Mouse (Mus musculus) forebrain, embryonic 11.5 days (tissue): Measurements from ENCODE around the gene Eif4g2. TPM values are rescaled to one million over a fixed set of nuclear protein-coding genes. Genes with fewer than 3 reads are reported as not detected.

Source experiments
- ATAC-seq: fragments of 200-750 bp; cut with Nextera tagmentation; replicated peaks from 2 replicates; pipeline ENCODE4 v1.8.0; 2017; ENCODE audit warnings: moderate TSS enrichment; ENCODE audit not compliant: low FRiP score
- DNase-seq: peaks from one replicate; pipeline ENCODE4 v3.0.0-alpha.2; 2017; ENCODE audit warnings: low spot score
- H3K27ac ChIP-seq: fragments of 300-500 bp; sonication (generic); 2 replicates; pipeline ENCODE4 v1.5.1; 2014; ENCODE audit warnings: low read depth, low read length
- H3K27me3 ChIP-seq: fragments of 300-500 bp; sonication (generic); 2 replicates; pipeline ENCODE4 v1.6.1; 2014; ENCODE audit warnings: mild to moderate bottlenecking, low read length, mixed read lengths; ENCODE audit not compliant: control insufficient read depth, insufficient read depth
- H3K36me3 ChIP-seq: fragments of 300-500 bp; sonication (generic); 2 replicates; pipeline ENCODE4 v1.6.1; 2014; ENCODE audit warnings: mild to moderate bottlenecking, low read length, moderate library complexity, mixed read lengths; ENCODE audit not compliant: control insufficient read depth, insufficient read depth
- H3K4me1 ChIP-seq: fragments of 300-500 bp; sonication (generic); replicated peaks from 2 replicates; pipeline ENCODE4 v1.6.1; 2014; ENCODE audit warnings: low read length, mixed read lengths; ENCODE audit not compliant: control insufficient read depth, insufficient read depth
- H3K4me2 ChIP-seq: fragments of 300-500 bp; sonication (generic); 2 replicates; pipeline ENCODE4 v1.6.1; 2014; ENCODE audit warnings: low read depth, mild to moderate bottlenecking, low read length, moderate library complexity, mixed read lengths; ENCODE audit not compliant: severe bottlenecking
- H3K4me3 ChIP-seq: fragments of 300-500 bp; sonication (generic); 2 replicates; pipeline ENCODE4 v1.5.1; 2014; ENCODE audit warnings: low read depth, low read length
- H3K9ac ChIP-seq: fragments of 300-500 bp; sonication (generic); 2 replicates; pipeline ENCODE4 v1.6.1; 2014; ENCODE audit warnings: low read length
- H3K9me3 ChIP-seq: fragments of 300-500 bp; sonication (generic); 2 replicates; pipeline ENCODE4 v1.6.1; 2016; ENCODE audit warnings: low read length, mixed read lengths; ENCODE audit not compliant: control insufficient read depth
- WGBS: fragments of 180-500 bp; shearing (Covaris S2); extraction: QIAGEN DNeasy Blood & Tissue Kit; methylation state at CpG from one replicate; pipeline ENCODE4 v1.1.7; 2014; 5-methylcytosine and 5-hydroxymethylcytosine counted together
- polyA plus RNA-seq: library from polyadenylated mRNA; unstranded; fragments of >200 nt; fragmentation: Nextera tagmentation; extraction: Ambion mirVana; gene quantifications from 2 replicates; pipeline ENCODE4 v1.2.1, GENCODE M21; 2014

Gene Eif4g2
- polyA plus RNA-seq, 1 experiment from 2014 or later, result 1,856 TPM

DNA sequence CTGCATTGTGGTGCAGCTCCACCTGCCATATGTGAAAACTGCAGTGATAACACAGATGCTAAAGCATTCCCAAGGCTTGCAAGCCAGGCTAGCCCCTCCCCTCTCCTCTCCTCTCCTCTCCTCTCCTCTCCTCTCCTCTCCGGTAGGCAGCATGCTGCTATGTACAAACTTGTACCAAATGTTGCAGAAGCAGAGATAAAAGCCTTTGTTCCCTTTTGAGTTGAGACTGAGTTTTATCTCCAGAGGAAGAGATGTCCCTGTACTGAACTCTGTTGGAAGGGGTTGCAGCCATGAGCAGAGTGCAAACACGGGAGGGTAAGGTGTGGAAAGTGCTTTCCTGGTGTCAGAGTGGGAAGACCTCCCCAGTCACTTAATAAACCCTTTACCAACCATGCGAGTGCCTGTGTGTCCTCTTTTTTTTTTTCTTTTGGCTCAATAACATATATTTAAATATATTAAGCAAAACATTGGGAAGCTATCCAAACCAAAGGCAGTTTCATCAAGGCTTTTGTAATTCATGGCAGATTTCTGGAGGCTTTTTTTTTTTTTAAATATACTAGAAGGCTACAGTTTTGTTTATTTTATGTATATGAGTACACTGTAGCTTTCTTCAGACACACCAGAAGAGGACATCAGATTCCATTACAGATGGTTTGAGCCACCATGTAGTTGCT, 26.7 kb downstream of the Eif4g2 start:
- Histone ChIP-seq H3K9me3 (no peaks in the 10 kb centered on the region), H3K4me2 (no peak overlapping the region), H3K9ac (no peak overlapping the region), H3K36me3 (peaks cover 8% of the 10 kb centered on the region), H3K4me1 (0 out of 2 replicates have a peak, but pooled peaks cover 2% of the 10 kb centered on the region), H3K27ac (no peak overlapping the region), H3K4me3 (no peak overlapping the region), H3K27me3 (no peaks in the 10 kb centered on the region)
- WGBS, result 95% methylated on average over 3 of the region's 3 CpGs
- ATAC-seq (no peak), DNase-seq (no peak)

DNA sequence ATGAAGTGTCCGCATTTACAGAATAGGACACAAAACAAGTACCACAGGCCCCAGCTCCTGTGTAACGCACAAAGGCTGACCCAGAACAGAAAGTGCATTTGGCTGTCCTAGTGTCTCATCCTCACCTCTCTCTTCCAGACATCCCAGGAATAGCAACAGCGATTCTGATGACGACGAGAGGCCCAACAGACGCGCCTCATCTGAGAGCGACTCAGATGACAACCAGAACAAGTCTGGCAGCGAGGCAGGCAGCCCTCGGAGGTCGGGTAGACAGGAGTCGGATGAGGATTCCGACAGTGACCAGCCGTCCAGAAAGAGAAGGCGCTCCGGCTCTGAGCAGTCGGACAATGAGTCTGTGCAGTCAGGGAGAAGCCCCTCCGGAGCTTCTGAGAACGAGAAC, 27.6 kb downstream of the Eif4g2 start:
- Histone ChIP-seq H3K9me3 (no peaks in the 10 kb centered on the region), H3K36me3 (peaks cover 10% of the 10 kb centered on the region), H3K4me2 (no peak overlapping the region), H3K4me3 (no peak overlapping the region), H3K9ac (no peak overlapping the region), H3K27ac (no peak overlapping the region), H3K27me3 (no peaks in the 10 kb centered on the region), H3K4me1 (0 out of 2 replicates have a peak, but pooled peaks cover 2% of the 10 kb centered on the region)
- WGBS, result 92% methylated on average over 19 of the region's 19 CpGs
- no peak for DNase-seq
- ATAC-seq, result no peak

DNA sequence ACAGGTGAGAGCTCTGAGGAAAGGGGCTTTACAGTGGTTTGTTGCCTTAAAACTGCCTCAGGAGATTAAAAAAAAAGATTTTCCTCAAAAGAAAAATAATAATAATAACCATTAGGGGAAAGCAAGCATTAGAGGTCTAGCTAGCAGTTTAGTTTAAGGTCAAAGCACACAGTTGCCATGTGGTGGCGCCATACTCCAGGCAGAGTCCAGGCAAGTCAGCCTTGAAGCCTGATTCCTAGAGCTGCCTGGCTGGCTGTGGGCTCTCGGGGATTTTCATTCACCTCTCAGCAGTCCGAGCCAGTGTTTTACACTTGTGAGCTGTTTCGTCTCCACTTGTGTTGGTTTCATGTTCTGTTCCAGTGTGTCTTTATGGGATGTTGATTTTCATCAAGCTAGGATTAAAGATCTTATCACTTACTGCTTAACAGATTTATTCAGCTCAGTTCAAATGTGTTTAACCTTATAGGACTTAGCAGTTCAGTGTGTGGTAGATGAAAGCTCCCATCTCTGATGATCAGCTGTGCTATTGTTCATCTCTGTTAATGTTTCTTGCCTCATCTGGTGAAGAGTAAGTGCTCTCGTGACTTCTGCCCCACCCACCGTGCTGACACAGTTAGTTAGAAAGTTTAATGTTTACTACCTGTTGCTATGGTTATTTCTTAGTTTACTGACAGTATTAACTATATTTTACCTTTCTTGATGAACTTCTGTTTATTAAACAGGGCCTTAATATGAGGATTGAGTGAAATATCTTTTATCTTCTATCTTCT, 33.0 kb downstream of the Eif4g2 start:
- Histone ChIP-seq H3K27ac (no peak overlapping the region), H3K4me2 (no peak overlapping the region), H3K9ac (no peak overlapping the region), H3K4me3 (no peak overlapping the region), H3K9me3 (no peaks in the 10 kb centered on the region), H3K27me3 (no peaks in the 10 kb centered on the region), H3K36me3 (peaks cover 10% of the 10 kb centered on the region), H3K4me1 (no peaks in the 10 kb centered on the region)
- ATAC-seq (no peak), DNase-seq (peak; percentile 75)
- WGBS, result 69% methylated on average over 6 of the region's 6 CpGs

GRCm38 (mm10) chr7:111048920-111049319, 33.9 kb downstream of the Eif4g2 start:
- Histone ChIP-seq H3K4me3 (no peak overlapping the region), H3K27ac (no peak overlapping the region), H3K4me2 (no peak overlapping the region), H3K9ac (no peak overlapping the region), H3K27me3 (no peaks in the 10 kb centered on the region), H3K4me1 (no peaks in the 10 kb centered on the region), H3K9me3 (no peaks in the 10 kb centered on the region), H3K36me3 (peaks cover 11% of the 10 kb centered on the region)
- no peak for DNase-seq
- no peak for ATAC-seq
- WGBS, result 85% methylated on average over 5 of the region's 5 CpGs

DNA sequence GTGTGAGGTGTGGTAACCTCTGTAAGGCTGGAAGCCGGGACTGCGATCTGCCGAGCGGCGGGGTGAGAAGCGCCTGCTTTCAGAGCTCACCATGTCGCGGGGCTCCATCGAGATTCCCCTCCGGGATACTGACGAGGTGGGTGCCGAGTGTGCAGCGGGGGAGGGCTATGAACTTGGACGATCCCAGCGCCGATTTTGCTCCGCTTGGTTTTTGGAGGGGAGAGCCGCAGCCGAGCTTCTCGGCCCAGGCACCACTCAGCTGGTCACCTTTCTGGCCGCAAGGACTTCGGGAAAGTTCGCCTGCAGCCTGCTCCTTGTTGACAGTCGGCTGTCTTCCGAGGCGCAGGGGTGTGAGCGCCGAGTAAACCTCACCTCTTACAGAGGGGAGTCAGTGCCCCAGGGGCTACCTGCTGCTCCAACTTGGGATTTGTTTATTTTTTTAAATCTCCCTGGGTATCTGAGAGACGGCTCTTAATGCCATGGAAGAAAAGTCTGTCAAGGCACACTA, 53.7 kb downstream of the Eif4g2 start:
- peaks cover 4% of the 10 kb centered on the region; the same call in 1 of the 2 replicates for H3K4me1 ChIP-seq
- peak overlapping the region; percentile 72 for H3K9ac ChIP-seq
- H3K4me3 ChIP-seq, result peak overlapping the region; percentile 93
- ATAC-seq (peak; percentile 43; the same call in 1 of the 2 replicates), DNase-seq (no peak)
- no peaks in the 10 kb centered on the region for H3K9me3 ChIP-seq
- peak overlapping the region; percentile 69 for H3K27ac ChIP-seq
- under 1% methylated on average over 29 of the region's 29 CpGs for WGBS
- H3K36me3 ChIP-seq, result peaks cover 1% of the 10 kb centered on the region; the same call in 1 of the 2 replicates
- H3K4me2 ChIP-seq, result peak overlapping the region; percentile 70
- H3K27me3 ChIP-seq, result no peaks in the 10 kb centered on the region

DNA sequence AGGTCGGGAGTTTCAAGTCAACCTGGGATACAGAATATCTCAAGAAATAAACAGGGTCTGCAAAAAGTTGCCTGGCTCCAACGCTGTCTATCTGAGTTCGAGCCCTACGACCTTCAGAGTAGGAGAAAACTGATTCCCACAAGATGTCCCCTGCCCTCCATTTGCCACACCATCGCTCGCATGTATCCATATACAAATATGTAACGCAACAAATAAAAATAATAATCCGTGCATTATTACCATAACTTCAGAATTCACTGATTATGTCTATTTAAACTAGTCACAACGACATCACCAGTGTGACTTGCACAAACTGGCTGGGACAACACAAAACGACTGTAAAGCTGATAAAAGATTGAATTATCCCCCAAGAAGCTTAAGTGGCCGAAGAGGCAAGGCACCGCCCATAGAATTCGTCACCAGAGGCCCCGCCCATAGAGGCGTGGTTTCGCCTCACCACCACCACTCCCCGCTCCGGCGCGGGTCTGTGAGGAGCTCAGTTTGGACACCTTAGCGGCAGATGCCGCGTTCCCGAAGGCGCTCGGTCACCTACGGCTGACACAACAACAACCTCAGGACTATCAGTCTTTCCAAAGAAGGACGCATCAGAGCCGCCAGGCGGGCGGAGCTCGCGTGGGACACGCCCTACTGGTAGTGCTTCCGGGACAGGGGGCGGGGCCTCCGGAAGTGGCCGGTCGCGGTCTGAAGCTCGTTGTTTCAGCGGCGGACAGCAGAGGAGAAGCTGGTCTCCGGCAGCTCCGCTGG, 54.4 kb downstream of the Eif4g2 start, which contains the start of gene Ctr9:
Gene Ctr9 (plus strand): TSS at position 671 of the 765 bp plus-strand sequence.
- Histone ChIP-seq H3K27ac (peak within 1 kb of the TSS; percentile 69), H3K4me1 (peaks cover 5% of the 10 kb centered on the region; the same call in 1 of the 2 replicates), H3K4me3 (peak within 1 kb of the TSS; percentile 93), H3K36me3 (no peaks in the 10 kb centered on the region), H3K9ac (peak within 1 kb of the TSS; percentile 72), H3K9me3 (no peaks in the 10 kb centered on the region), H3K27me3 (no peaks in the 10 kb centered on the region), H3K4me2 (peak within 1 kb of the TSS; percentile 70)
- peak; percentile 95 for ATAC-seq
- DNase-seq, result peak; percentile 93
- WGBS, result 8% methylated on average over 45 of the region's 45 CpGs

DNA sequence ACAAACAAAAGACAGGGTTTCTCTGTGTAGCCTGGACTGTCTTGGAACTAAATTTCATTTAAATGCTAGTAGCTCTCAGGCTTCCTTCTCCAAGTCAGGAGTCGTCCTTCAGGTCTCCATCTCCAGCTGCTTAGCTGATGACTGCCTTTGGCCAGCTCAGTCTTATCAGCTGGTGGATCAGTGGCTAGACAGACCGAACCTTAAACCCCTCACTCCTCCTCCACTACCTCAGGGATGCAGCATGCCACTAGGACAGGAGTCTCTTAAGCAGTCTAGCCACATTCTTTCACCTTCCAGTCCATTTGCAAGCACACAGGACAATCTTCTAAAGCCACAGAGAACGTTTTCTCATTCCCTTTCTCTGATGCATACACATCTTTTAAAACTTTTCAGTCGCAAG, 57.9 kb downstream of the Eif4g2 start:
- Histone ChIP-seq H3K9me3 (no peaks in the 10 kb centered on the region), H3K9ac (no peak overlapping the region), H3K27ac (no peak overlapping the region), H3K4me1 (peaks cover 5% of the 10 kb centered on the region; the same call in 1 of the 2 replicates), H3K4me2 (no peak overlapping the region), H3K4me3 (no peak overlapping the region), H3K27me3 (no peaks in the 10 kb centered on the region), H3K36me3 (no peaks in the 10 kb centered on the region)
- DNase-seq (no peak), ATAC-seq (no peak)
- WGBS, result 65% methylated on average over 4 of the region's 4 CpGs

- DNase-seq (peak; percentile 58), ATAC-seq (no peak)
- Histone ChIP-seq H3K9me3 (no peaks in the 10 kb centered on the region), H3K36me3 (no peaks in the 10 kb centered on the region), H3K4me1 (0 out of 2 replicates have a peak, but pooled peaks cover 2% of the 10 kb centered on the region), H3K9ac (no peak overlapping the region), H3K27me3 (no peaks in the 10 kb centered on the region), H3K27ac (no peak overlapping the region), H3K4me3 (no peak overlapping the region), H3K4me2 (no peak overlapping the region)
- WGBS, result 19% methylated on average over 8 of the region's 8 CpGs
Measured at GRCm38 (mm10) chr7:111024068-111024594, 58.7 kb downstream of the Eif4g2 start.
